Mouse (Mus musculus): ENCODE data around the gene Aym1. TPM values are rescaled to one million over a fixed set of nuclear protein-coding genes. Genes with fewer than 3 reads are reported as not detected.

Gene Aym1
- polyA plus RNA-seq, 1 experiment from 2014 or later: not detected

DNA sequence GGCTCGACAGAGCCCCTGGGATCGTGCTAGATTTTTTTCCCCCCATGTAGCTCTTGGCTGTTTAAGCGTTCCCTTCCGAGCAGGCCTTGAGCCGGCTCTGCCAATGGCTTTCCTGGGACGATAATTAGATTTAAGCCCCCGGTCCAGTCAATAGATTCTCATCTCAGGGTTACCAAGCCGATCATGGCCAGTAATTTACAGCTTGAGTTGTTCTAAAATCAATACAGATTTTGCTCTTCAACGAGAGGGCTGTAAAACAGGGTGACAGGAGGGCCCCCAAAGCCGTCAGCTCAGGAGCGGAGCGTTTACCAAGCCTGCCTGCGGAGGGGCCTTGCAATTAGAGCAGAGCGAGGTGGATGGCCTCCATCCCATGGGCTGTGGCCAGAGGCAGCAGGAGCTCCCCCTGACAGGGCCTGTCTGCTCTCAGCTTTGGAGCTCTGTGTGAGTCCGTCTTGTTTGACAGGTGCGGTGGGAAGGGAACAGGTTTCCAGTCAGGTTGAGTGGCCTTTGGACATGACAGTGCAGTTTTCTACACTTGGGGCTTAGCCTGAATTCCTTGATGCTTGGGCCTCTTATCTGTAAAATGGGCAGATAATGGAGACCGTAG lies 12.3 kb downstream of the Aym1 start:
- Histone ChIP-seq H3K4me3 (ENCODE audit: inconsistent target) (no peak overlapping the region), H3K36me3 (ENCODE audit: inconsistent target) (no peaks in the 10 kb centered on the region), H3K27ac (no peak overlapping the region), H3K79me2 (ENCODE audit: inconsistent target) (no peaks in the 10 kb centered on the region)
- WGBS (ENCODE audit: missing documents): 88% methylated on average over 17 of the region's 17 CpGs

GRCm38 (mm10) chr5:113372449-113372848 lies 15.4 kb downstream of the Aym1 start:
- H3K4me3 ChIP-seq (ENCODE audit: inconsistent target): no peak overlapping the region
- H3K79me2 ChIP-seq (ENCODE audit: inconsistent target): no peaks in the 10 kb centered on the region
- no peaks in the 10 kb centered on the region for H3K36me3 ChIP-seq (ENCODE audit: inconsistent target)
- 72% methylated on average over 4 of the region's 4 CpGs for WGBS (ENCODE audit: missing documents)
- no peak overlapping the region for H3K27ac ChIP-seq

- Histone ChIP-seq H3K79me2 (ENCODE audit: inconsistent target) (no peaks in the 10 kb centered on the region), H3K27ac (no peak overlapping the region), H3K36me3 (ENCODE audit: inconsistent target) (no peaks in the 10 kb centered on the region), H3K4me3 (ENCODE audit: inconsistent target) (no peak overlapping the region)
- WGBS (ENCODE audit: missing documents): 7% methylated on average over 33 of the region's 33 CpGs
Measured at GRCm38 (mm10) chr5:113372995-113373950, 16.2 kb downstream of the Aym1 start.

- H3K4me3 ChIP-seq (ENCODE audit: inconsistent target): no peak overlapping the region
- WGBS (ENCODE audit: missing documents): 80% methylated on average over 10 of the region's 10 CpGs
Measured at GRCm38 (mm10) chr5:113374290-113374689, 17.2 kb downstream of the Aym1 start.

GRCm38 (mm10) chr5:113375783-113376182 lies 18.7 kb downstream of the Aym1 start:
- Histone ChIP-seq H3K79me2 (ENCODE audit: inconsistent target) (no peaks in the 10 kb centered on the region), H3K27ac (no peak overlapping the region), H3K4me3 (ENCODE audit: inconsistent target) (no peak overlapping the region), H3K36me3 (ENCODE audit: inconsistent target) (no peaks in the 10 kb centered on the region)
- WGBS (ENCODE audit: missing documents): 31% methylated on average over 3 of the region's 3 CpGs

More at GRCm38 (mm10) chr5:113374290-113374689, 17.2 kb downstream of the Aym1 start:
- Histone ChIP-seq H3K79me2 (ENCODE audit: inconsistent target) (no peaks in the 10 kb centered on the region), H3K27ac (no peak overlapping the region), H3K36me3 (ENCODE audit: inconsistent target) (no peaks in the 10 kb centered on the region)

DNA sequence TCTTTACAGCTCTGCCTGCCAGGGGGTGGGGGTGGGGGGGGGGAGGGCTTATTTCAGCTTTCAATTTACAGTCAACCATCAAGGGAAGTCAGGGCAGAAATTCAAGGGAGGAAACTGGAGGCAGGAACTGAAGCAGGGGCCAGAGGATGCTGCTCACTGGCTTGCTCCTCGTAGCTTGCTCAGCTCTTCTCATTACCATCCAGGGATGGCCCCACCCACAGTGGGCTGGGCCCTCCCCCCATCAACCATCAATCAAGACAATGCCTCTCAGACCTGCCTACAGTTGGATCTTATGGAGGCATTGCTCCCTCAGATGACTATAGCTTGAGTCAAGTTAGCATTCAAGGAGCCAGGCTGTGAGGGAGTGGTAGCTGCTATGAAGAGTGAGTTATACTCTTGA lies 19.2 kb downstream of the Aym1 start:
- Histone ChIP-seq H3K79me2 (ENCODE audit: inconsistent target) (no peaks in the 10 kb centered on the region), H3K27ac (no peak overlapping the region), H3K4me3 (ENCODE audit: inconsistent target) (no peak overlapping the region), H3K36me3 (ENCODE audit: inconsistent target) (no peaks in the 10 kb centered on the region)
- WGBS (ENCODE audit: missing documents): 90% methylated on average over 1 of the region's 1 CpGs

DNA sequence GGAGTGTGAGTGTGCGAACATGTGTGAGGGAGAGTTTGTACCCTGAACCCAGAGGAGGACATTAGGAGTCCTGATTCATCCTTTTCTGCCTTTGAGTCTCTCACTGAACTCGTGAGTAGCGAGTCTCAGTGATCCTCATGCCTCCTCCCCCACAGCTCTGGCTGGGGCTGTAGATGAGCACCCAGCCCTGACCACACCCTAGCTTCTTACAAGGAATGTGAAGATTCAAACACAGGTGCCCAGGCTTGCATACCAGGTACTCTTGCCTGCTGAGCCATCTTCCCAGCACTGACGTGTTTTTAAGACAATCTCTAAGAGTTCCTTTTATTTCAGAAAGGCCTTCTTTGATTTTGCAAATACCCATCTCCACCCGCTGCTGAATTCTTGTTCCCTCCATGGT lies 22.3 kb downstream of the Aym1 start:
- Histone ChIP-seq H3K27ac (no peak overlapping the region), H3K36me3 (ENCODE audit: inconsistent target) (no peaks in the 10 kb centered on the region), H3K79me2 (ENCODE audit: inconsistent target) (no peaks in the 10 kb centered on the region), H3K4me3 (ENCODE audit: inconsistent target) (no peak overlapping the region)
- WGBS (ENCODE audit: missing documents): 83% methylated on average over 5 of the region's 5 CpGs

DNA sequence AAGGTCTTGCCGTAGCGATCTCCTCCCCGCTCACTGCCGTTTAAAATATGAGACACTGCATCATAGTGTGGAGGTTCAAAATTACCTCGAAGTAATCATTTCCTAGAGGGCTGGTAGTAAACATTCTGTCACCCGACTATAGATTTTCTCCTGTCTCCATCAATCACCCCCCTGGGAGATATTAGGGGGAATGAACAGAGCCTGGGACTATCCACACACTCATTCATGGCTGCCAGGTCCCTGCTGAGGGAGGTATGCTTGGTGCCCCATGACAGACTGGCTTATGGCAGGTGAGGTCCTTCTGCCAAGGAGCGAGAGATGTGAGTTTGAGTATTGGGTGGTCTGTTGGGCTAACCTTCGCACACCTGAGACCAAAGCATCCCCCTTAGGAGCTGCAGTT lies 23.5 kb downstream of the Aym1 start:
- H3K4me3 ChIP-seq (ENCODE audit: inconsistent target): no peak overlapping the region
- WGBS (ENCODE audit: missing documents): 92% methylated on average over 8 of the region's 8 CpGs
- no peaks in the 10 kb centered on the region for H3K36me3 ChIP-seq (ENCODE audit: inconsistent target)
- H3K79me2 ChIP-seq (ENCODE audit: inconsistent target): no peaks in the 10 kb centered on the region
- H3K27ac ChIP-seq: no peak overlapping the region

DNA sequence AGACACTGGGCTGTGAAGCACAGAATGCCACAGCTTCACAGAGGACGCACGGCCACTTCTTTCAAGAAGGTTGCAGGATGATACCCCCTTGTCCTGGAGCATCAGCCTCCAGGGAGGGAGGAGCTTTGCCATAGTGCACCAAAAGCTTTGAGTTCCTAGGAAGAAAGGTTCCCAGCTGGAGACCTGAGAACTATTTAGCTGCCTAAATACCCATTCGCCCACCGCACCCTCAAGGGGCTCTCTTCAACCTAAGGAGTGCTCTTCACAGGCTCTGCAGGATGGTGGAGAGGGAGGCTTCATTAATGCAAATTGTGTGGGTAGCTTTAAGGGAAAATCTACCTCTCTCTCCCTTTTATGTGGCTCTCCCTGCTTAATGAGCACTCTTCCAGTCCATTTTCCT lies 25.5 kb downstream of the Aym1 start:
- no peaks in the 10 kb centered on the region for H3K36me3 ChIP-seq (ENCODE audit: inconsistent target)
- WGBS (ENCODE audit: missing documents): 74% methylated on average over 4 of the region's 4 CpGs
- H3K4me3 ChIP-seq (ENCODE audit: inconsistent target): no peak overlapping the region
- no peaks in the 10 kb centered on the region for H3K79me2 ChIP-seq (ENCODE audit: inconsistent target)
- H3K27ac ChIP-seq: no peak overlapping the region

DNA sequence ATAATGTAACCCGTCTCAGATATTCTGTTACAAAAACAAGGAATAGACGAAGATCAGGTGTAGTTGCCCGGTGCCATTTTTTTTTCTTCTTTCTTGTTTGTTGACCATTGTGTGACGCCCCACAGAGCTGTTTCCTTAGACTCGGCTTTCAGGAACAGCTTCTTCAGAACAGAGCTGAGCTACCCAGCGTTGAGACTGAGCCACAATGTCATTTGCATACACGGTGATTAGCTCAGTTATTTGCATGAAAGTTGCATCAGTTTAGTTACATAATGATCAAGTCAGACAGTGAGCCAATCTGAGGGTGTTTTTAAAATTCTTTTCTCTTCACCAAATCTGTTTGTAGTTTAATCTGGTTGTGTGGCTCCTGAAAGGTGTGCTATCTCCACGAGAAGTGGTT lies 36.7 kb downstream of the Aym1 start:
- WGBS (ENCODE audit: missing documents): 57% methylated on average over 8 of the region's 8 CpGs
- Histone ChIP-seq H3K4me3 (ENCODE audit: inconsistent target) (no peak overlapping the region), H3K36me3 (ENCODE audit: inconsistent target) (no peaks in the 10 kb centered on the region), H3K79me2 (ENCODE audit: inconsistent target) (no peaks in the 10 kb centered on the region), H3K27ac (no peak overlapping the region)

GRCm38 (mm10) chr5:113396286-113396934 lies 39.3 kb downstream of the Aym1 start:
- 84% methylated on average over 17 of the region's 17 CpGs for WGBS (ENCODE audit: missing documents)
- Histone ChIP-seq H3K27ac (no peak overlapping the region), H3K36me3 (ENCODE audit: inconsistent target) (no peaks in the 10 kb centered on the region), H3K79me2 (ENCODE audit: inconsistent target) (no peaks in the 10 kb centered on the region), H3K4me3 (ENCODE audit: inconsistent target) (no peak overlapping the region)

GRCm38 (mm10) chr5:113397443-113398317 lies 40.6 kb downstream of the Aym1 start:
- Histone ChIP-seq H3K36me3 (ENCODE audit: inconsistent target) (no peaks in the 10 kb centered on the region), H3K4me3 (ENCODE audit: inconsistent target) (no peak overlapping the region), H3K79me2 (ENCODE audit: inconsistent target) (no peaks in the 10 kb centered on the region), H3K27ac (no peak overlapping the region)
- WGBS (ENCODE audit: missing documents): 88% methylated on average over 17 of the region's 17 CpGs

DNA sequence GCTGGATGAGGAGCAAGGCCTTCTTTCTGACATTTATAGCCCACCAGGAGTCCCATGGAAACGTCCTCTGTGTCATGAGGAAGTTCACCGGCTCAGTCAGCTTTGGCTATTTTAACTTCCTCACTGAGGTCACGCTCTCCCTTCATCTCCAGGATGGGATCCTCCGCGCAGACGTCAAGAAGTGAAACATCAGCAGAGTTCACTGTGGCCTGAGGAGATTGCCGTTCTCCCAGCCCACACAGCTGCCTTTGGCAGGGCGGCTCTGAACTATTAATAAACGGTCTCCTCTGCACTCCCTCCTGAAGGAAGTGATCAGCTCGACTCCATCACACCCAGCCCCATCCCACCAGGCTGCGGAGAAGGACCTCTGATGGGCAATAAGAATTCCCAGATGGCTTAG lies 45.6 kb downstream of the Aym1 start:
- Histone ChIP-seq H3K79me2 (ENCODE audit: inconsistent target) (no peaks in the 10 kb centered on the region), H3K4me3 (ENCODE audit: inconsistent target) (no peak overlapping the region), H3K27ac (no peak overlapping the region), H3K36me3 (ENCODE audit: inconsistent target) (no peaks in the 10 kb centered on the region)
- 37% methylated on average over 11 of the region's 11 CpGs for WGBS (ENCODE audit: missing documents)

DNA sequence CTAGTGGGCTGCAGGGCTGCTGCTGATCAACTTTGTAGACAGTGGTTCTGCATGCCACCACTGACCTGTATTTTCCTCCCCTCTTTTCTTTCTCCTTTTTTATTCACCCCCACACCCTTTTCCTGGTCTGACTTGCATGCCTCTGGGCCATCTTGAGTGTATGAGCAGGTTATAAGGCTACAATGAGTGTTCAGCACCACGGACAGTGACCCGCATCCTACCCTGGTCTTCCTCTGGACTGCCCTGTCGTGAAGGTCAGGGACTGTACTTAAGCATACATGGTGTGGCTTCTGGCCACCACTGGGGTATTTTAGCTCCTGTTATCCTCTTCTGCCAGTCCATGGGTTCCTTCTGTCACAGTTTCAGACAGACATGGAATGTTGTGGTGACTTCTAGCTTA lies 50.3 kb downstream of the Aym1 start:
- no peaks in the 10 kb centered on the region for H3K79me2 ChIP-seq (ENCODE audit: inconsistent target)
- H3K27ac ChIP-seq: no peak overlapping the region
- 0% methylated on average over 3 of the region's 3 CpGs for WGBS (ENCODE audit: missing documents)
- H3K36me3 ChIP-seq (ENCODE audit: inconsistent target): no peaks in the 10 kb centered on the region
- H3K4me3 ChIP-seq (ENCODE audit: inconsistent target): no peak overlapping the region
